Mouse (Mus musculus) ovary, adult 18-20 months (tissue): ENCODE measurements at regions not wholly inside any gene's neighbourhood (a gene's known extent, or its start where the extent isn't known, plus 50 kb on each side); places are given as distances from the start of the nearest gene placed in this dataset.

Source experiments
- DNase-seq: peaks from one replicate; pipeline ENCODE4 v3.0.0; 2022; ENCODE audit warnings: low spot score, mixed read lengths

- no peak for DNase-seq
These were observed 70.5 kb downstream of the Tmx1 start for GRCm38 (mm10) chr12:70523379-70523778.

GRCm38 (mm10) chr12:70524703-70525102 is 71.8 kb downstream of the Tmx1 start:
- DNase-seq: no peak

- no peak for DNase-seq
These were observed 78.8 kb downstream of the Tmx1 start for GRCm38 (mm10) chr12:70531661-70532060.

GRCm38 (mm10) chr12:70532225-70532624 is 79.3 kb downstream of the Tmx1 start:
- DNase-seq: no peak

- DNase-seq: no peak
These were observed 79.9 kb downstream of the Tmx1 start for GRCm38 (mm10) chr12:70532843-70533242.

GRCm38 (mm10) chr12:70533375-70533935 is 80.6 kb downstream of the Tmx1 start:
- DNase-seq: peak; percentile 25

- no peak for DNase-seq
These were observed 86.2 kb downstream of the Tmx1 start for GRCm38 (mm10) chr12:70539124-70539523.

GRCm38 (mm10) chr12:70539856-70540255 is 87.0 kb downstream of the Tmx1 start:
- DNase-seq: peak; percentile 31

- no peak for DNase-seq
These were observed 88.5 kb downstream of the Tmx1 start for GRCm38 (mm10) chr12:70541432-70541831.

GRCm38 (mm10) chr12:70543299-70543698 is 90.4 kb downstream of the Tmx1 start:
- no peak for DNase-seq

- DNase-seq: no peak
These were observed 91.4 kb downstream of the Tmx1 start for GRCm38 (mm10) chr12:70544326-70544725.

- peak; percentile 84 for DNase-seq
These were observed 92.1 kb downstream of the Tmx1 start for GRCm38 (mm10) chr12:70544850-70545510.

- no peak for DNase-seq
These were observed 94.3 kb downstream of the Tmx1 start for GRCm38 (mm10) chr12:70547199-70547598.

GRCm38 (mm10) chr12:70549296-70549695 is 96.4 kb downstream of the Tmx1 start:
- DNase-seq: no peak

GRCm38 (mm10) chr12:70553866-70554265 is 101.0 kb downstream of the Tmx1 start:
- no peak for DNase-seq

- DNase-seq: no peak
These were observed 101.7 kb downstream of the Tmx1 start for GRCm38 (mm10) chr12:70554586-70554985.

GRCm38 (mm10) chr12:70555723-70556122 is 102.8 kb downstream of the Tmx1 start:
- DNase-seq: peak; percentile 59

- no peak for DNase-seq
These were observed 103.9 kb downstream of the Tmx1 start for GRCm38 (mm10) chr12:70556820-70557219.

- no peak for DNase-seq
These were observed 110.6 kb downstream of the Tmx1 start for GRCm38 (mm10) chr12:70563446-70563845.

GRCm38 (mm10) chr12:70575665-70576064 is 122.8 kb downstream of the Tmx1 start:
- no peak for DNase-seq

- no peak for DNase-seq
These were observed 124.9 kb downstream of the Tmx1 start for GRCm38 (mm10) chr12:70577769-70578168.

- DNase-seq: no peak
These were observed 126.5 kb downstream of the Tmx1 start for GRCm38 (mm10) chr12:70579328-70579905.

- DNase-seq: no peak
These were observed 133.3 kb downstream of the Tmx1 start for GRCm38 (mm10) chr12:70586181-70586580.

- no peak for DNase-seq
These were observed 135.3 kb downstream of the Tmx1 start for GRCm38 (mm10) chr12:70588234-70588633.
